Mouse (Mus musculus): ENCODE measurements around the gene Zfp978.
"Not testable (repeated sequence)": the region's sequence is repeated elsewhere in the genome, so short reads cannot be mapped to it uniquely, and the experiment has no call there.

Zfp978 gene

GRCm38 (mm10) chr4:147417157-147417778 is 56.2 kb downstream of the Zfp978 start:
- no peak for DNase-seq

DNA sequence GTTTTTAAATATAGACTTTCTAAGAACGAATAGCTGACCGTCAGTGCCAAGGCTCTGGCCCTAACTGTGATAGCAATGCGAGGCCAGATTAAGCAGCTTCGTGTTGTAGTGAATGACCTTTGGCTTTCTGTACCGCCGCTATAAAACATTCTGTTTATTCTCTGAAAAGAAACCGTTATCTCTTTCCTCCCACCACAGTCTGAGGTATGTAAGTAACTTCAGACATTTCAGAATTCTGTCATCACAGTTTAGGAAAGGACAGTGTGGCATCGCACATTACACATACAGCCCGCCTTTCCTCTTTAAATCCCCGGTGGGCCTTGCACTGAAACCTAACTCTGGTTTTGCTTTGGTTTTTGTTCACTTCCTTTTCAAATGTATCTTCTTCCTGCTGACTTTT is 56.8 kb downstream of the Zfp978 start:
- DNase-seq = no peak

- DNase-seq = not testable (repeated sequence)
These were observed 57.2 kb downstream of the Zfp978 start for GRCm38 (mm10) chr4:147418333-147418732.

DNA sequence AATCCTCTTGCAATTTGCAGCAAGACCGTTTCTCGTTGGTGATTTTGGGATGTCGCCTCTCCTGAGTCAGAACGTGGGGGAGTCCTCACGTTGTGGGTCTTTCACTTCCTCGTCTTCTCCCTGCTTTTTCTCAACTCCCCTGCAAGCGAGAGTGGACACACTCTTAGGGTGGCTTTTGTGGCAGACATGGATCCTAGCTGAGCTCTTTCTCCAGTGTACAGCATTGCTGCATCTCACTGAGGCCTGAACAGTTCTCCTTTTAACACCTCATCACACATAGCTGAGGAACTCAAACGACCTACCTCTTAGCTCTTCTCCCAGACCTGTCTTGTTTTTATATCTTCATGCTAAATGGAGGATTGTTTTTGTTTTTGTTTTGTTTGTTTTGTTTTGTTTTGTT is 58.1 kb downstream of the Zfp978 start:
- DNase-seq = not testable (repeated sequence)

GRCm38 (mm10) chr4:147419756-147420590 is 58.9 kb downstream of the Zfp978 start:
- not testable (repeated sequence) for DNase-seq

- DNase-seq = no peak
These were observed 59.7 kb downstream of the Zfp978 start for GRCm38 (mm10) chr4:147420794-147421193.

DNA sequence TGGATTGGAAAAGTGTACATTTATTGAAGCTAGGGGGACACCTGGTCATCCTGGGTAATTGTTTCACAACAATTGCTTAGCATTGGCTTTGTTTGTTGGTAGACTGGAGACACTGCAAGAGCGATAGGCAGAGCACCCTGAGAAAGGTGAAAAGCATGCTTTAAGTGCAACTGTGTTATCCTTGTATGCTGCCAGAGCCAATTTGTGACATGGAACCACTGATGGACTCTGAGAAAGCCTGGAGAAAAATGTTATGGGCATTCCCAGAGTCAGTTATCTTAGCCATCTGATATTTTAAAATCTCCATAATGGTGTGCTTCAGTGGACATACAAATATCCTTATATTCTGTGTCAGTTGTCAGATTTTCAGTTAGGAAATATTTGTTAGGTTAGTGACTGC is 60.2 kb downstream of the Zfp978 start:
- not testable (repeated sequence) for DNase-seq

GRCm38 (mm10) chr4:147423140-147423539 is 62.0 kb downstream of the Zfp978 start:
- DNase-seq = no peak

GRCm38 (mm10) chr4:147423641-147424298 is 62.7 kb downstream of the Zfp978 start:
- no peak for DNase-seq

DNA sequence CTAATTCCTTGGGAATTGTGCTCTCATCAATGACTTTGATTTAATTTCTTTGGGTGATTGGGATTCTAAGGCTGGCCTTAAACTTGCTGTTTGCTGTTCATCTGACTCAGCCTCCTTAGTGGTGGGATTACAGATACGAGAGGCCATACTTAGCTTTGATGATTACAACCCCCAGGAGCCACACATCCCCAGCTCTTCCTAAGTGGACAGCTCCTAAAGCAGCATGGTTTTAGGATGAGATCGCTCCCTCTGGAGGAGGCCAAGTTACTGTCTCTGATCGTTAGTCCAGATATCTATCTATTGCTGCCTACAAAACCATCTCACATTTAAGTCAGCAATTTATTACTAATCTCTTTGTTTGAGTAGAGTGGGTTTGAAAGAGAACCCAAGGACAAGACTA is 63.3 kb downstream of the Zfp978 start:
- DNase-seq = not testable (repeated sequence)

DNA sequence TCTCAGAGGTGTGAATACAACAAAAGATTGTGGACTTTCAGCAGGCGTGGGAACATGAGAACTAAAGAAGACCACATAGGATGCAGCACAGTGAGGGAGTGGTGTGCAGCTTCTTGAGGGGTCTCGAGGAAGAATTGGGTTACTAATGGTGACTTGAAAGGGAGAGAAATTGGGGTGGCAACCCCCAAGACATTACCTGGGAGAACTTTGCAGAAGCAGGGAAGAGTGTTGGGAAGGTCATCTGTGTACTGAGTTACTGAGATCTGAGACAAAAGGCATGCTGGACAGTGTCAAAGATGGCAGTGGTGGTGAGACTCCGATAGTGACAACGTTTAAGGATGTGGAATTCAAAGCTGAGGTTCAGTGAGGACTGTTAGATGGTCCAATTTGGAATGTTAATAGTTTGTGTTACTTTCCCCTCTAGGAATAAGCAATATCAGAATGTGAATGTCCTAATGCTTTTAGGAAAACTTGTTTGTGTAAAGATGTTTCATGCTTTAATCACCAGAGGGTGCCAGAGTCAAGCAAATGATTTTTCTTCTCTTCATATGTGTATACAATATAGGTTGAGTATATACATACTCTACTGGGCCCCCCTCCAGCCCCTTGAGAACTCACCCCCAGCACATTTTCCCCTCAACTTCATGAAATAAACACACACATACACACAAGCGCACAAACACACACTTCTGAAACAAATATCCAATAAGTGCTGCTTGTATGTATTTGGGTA is 64.7 kb downstream of the Zfp978 start:
- DNase-seq = not testable (repeated sequence)

GRCm38 (mm10) chr4:147430651-147431050 is 69.5 kb downstream of the Zfp978 start:
- DNase-seq = no peak

DNA sequence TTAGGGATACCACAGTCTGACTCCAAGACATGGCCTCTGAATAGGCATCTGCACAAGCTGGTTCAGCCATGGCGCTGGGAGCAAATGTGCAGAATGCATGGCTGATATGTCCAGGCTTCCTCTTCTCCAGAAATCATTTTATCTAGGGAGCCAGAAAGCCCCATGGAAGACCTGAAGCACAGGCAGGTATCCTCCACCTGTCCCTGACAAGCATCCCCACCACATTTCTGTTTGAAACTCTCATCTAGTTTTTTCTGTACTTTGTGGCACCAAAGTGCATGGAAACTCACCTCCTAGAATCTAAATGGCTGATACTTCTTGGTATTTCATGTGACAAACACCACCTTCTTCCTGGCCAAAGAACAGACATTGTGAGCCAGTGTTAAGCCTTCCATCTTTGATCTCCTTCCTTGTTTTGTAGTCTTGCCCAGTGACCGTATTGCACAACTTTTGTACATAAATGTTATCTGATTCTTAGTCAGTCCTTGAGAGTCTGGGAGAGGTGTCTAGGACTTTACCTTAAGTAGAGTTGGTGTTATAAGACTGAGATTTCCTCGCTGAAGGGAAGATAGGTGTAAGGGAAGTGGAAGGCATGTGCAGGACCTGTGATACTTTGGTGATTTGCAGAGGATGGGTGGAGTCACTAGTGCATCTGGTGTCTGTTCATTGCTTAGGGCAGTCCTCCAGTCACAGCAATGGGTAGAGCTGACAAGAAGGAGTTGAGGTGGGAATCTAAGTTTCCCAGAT is 70.8 kb downstream of the Zfp978 start:
- not testable (repeated sequence) for DNase-seq

DNA sequence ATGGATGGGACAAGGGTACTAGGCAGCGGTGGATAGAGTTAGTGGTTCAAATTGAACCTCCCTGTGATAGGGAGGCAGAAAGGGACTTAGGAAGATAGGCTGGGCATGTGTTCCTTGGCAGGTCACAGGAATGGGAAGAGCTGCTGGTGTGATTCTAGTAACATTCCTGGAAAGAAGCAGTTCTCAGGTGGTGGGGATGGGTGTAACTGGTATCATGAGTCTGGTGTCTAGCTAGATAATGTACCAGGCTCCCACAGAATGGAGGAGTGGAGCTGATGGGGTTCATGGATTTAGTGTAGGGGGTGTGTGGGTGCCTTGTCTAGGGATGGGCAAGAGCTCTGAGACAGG is 71.3 kb downstream of the Zfp978 start:
- DNase-seq = no peak

- DNase-seq = no peak
These were observed 71.9 kb downstream of the Zfp978 start for GRCm38 (mm10) chr4:147433017-147433416.

- no peak for DNase-seq
These were observed 72.8 kb downstream of the Zfp978 start for GRCm38 (mm10) chr4:147433874-147434273.

All from liver (tissue).